Mouse (Mus musculus) right cerebral cortex, adult 18-20 months (tissue): ENCODE measurements around the gene Dnajc17.
A peak's percentile ranks its signal among the peaks of the same experiment; 100 is the strongest.

Experiments
- DNase-seq: peaks from one replicate; pipeline ENCODE4 v3.0.0; 2022; ENCODE audit warnings: mixed read lengths

Gene Dnajc17

GRCm38 (mm10) chr2:119197493-119197892 lies 11.1 kb downstream of the Dnajc17 start:
- no peak for DNase-seq

GRCm38 (mm10) chr2:119196316-119197108 lies 12.1 kb downstream of the Dnajc17 start:
- no peak for DNase-seq

GRCm38 (mm10) chr2:119194140-119194539 lies 14.5 kb downstream of the Dnajc17 start:
- no peak for DNase-seq

- DNase-seq: no peak
Measured at GRCm38 (mm10) chr2:119190969-119191368, 17.6 kb downstream of the Dnajc17 start.

- DNase-seq: peak; percentile 83
Measured at GRCm38 (mm10) chr2:119189029-119189710, 19.4 kb downstream of the Dnajc17 start.

- DNase-seq: no peak
Measured at GRCm38 (mm10) chr2:119182914-119183313, 25.7 kb downstream of the Dnajc17 start.

GRCm38 (mm10) chr2:119177384-119177939 lies 31.1 kb downstream of the Dnajc17 start:
- no peak for DNase-seq

- no peak for DNase-seq
Measured at GRCm38 (mm10) chr2:119176761-119177160, 31.8 kb downstream of the Dnajc17 start.

GRCm38 (mm10) chr2:119175614-119176013 lies 33.0 kb downstream of the Dnajc17 start:
- DNase-seq: no peak

GRCm38 (mm10) chr2:119174866-119175265 lies 33.7 kb downstream of the Dnajc17 start:
- DNase-seq: no peak

GRCm38 (mm10) chr2:119173991-119174651 lies 34.5 kb downstream of the Dnajc17 start, which contains the start of gene Gm14137:
Gene Gm14137, plus strand, starts transcription at chr2:119174509.
- no peak for DNase-seq

GRCm38 (mm10) chr2:119172862-119173576 lies 35.6 kb downstream of the Dnajc17 start:
- no peak for DNase-seq

GRCm38 (mm10) chr2:119172446-119172845 lies 36.1 kb downstream of the Dnajc17 start:
- DNase-seq: no peak

GRCm38 (mm10) chr2:119171574-119171973 lies 37.0 kb downstream of the Dnajc17 start:
- DNase-seq: no peak

GRCm38 (mm10) chr2:119170282-119170681 lies 38.3 kb downstream of the Dnajc17 start:
- no peak for DNase-seq

- no peak for DNase-seq
Measured at GRCm38 (mm10) chr2:119167866-119168256, 40.7 kb downstream of the Dnajc17 start.

GRCm38 (mm10) chr2:119166901-119167865 lies 41.4 kb downstream of the Dnajc17 start, which contains the start of gene Gchfr:
Gene Gchfr, plus strand, starts transcription at chr2:119167773.
- peak; percentile 35 for DNase-seq

GRCm38 (mm10) chr2:119165401-119165800 lies 43.2 kb downstream of the Dnajc17 start:
- DNase-seq: no peak

GRCm38 (mm10) chr2:119163999-119164398 lies 44.6 kb downstream of the Dnajc17 start:
- no peak for DNase-seq

- no peak for DNase-seq
Measured at GRCm38 (mm10) chr2:119163135-119163534, 45.5 kb downstream of the Dnajc17 start.

- no peak for DNase-seq
Measured at GRCm38 (mm10) chr2:119161247-119161646, 47.3 kb downstream of the Dnajc17 start.
